8 mouse cellular contexts compared by ENCODE assay signal in the genomic region with DNA sequence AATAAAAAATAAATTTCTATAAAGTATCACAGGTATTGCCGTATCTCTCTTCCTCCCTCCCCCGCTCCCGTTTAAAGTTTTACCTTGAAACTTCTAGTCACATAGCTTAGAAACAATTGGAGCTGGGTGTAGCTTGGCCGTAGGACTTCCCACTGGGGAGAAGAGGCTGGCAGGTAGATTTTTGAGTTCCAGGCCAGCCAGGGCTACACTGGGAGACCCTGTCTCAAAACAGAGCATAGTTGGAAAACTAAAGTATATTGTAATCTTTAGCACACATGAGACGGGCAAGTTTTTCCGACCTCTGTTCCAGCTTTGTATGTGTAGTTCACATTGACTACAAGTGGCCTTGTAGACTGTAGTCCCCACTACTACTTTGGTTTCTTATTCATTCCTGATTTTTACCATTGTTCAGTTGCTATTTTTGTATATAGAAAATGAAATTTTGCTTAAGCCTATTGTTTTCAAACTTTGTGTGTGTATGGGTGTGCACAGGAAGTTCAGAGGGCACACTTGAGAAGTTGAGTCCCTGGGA. TPM values are rescaled to one million over a fixed set of nuclear protein-coding genes. Genes with fewer than 3 reads are reported as not detected.
A peak's percentile ranks its signal among the peaks of the same experiment; 100 is the strongest.
DNase-seq lines count a peak whose midpoint lies in the region; ATAC-seq and TF ChIP-seq lines count a peak whose summit lies in the region.

No protein-coding gene starts in this region.

- no peak for TF ChIP-seq EP300 in ES-Bruce4 (IDR thresholded peaks at IDR 0.05; ENCODE audit: insufficient read depth, low read depth, low read length)

- ATAC-seq in heart, embryonic 14.5 days (ENCODE audit: insufficient number of reproducible peaks, insufficient read depth, low FRiP score, low read depth): no peak
- ATAC-seq in hindbrain, embryonic 12.5 days (ENCODE audit: low FRiP score): no peak
- no peak for ATAC-seq in midbrain, embryonic 12.5 days (ENCODE audit: low FRiP score, low read depth)

- no peak for DNase-seq in heart, postnatal 4 days
- DNase-seq in layer of hippocampus, postnatal 14 days (ENCODE audit: low spot score in 2 of 2): no peak
- DNase-seq in frontal cortex, postnatal 36 days (ENCODE audit: low spot score in 2 of 2): no peak
- DNase-seq in retina, postnatal 1 day: no peak

- peak overlapping the region; percentile 83 for H3K4me2 ChIP-seq in heart, embryonic 14.5 days (ENCODE audit: low read length)
- peak overlapping the region; percentile 89 for H3K4me2 ChIP-seq in hindbrain, embryonic 12.5 days (replicated peaks)
- peak overlapping the region; percentile 79 for H3K4me2 ChIP-seq in midbrain, embryonic 12.5 days (replicated peaks)

- WGBS in heart, embryonic 14.5 days: 20% methylated on average over 6 of the region's 6 CpGs
- WGBS in hindbrain, embryonic 12.5 days: 25% methylated on average over 6 of the region's 6 CpGs
- 30% methylated on average over 6 of the region's 6 CpGs for WGBS in midbrain, embryonic 12.5 days

- H3K9ac ChIP-seq in heart, embryonic 14.5 days (ENCODE audit: low read length): peak overlapping the region; percentile 94
- peak overlapping the region; percentile 99 for H3K9ac ChIP-seq in ES-Bruce4 (ENCODE audit: low read depth, poor library complexity, severe bottlenecking)
- H3K9ac ChIP-seq in hindbrain, embryonic 12.5 days: no peak overlapping the region
- H3K9ac ChIP-seq in midbrain, embryonic 12.5 days (replicated peaks): peak overlapping the region; percentile 93

- H3K4me1 ChIP-seq in heart, embryonic 14.5 days (ENCODE audit: control insufficient read depth in 2 of 2, insufficient read depth in 2 of 2, low read length in 2 of 2): peaks cover 5 to 14% of the 10 kb centered on the region in 2 experiments
- H3K4me1 ChIP-seq in ES-Bruce4 (ENCODE audit: control insufficient read depth, insufficient read depth, low read length): no peaks in the 10 kb centered on the region
- peaks cover 20% of the 10 kb centered on the region for H3K4me1 ChIP-seq in hindbrain, embryonic 12.5 days
- H3K4me1 ChIP-seq in midbrain, embryonic 12.5 days: peaks cover 19% of the 10 kb centered on the region

- peak overlapping the region; percentile 34 to 92 for H3K4me3 ChIP-seq in heart, embryonic 14.5 days (ENCODE audit: control insufficient read depth in 1 of 2, insufficient read depth in 1 of 2, low read depth in 1 of 2, low read length in 2 of 2)
- peak overlapping the region; percentile 72 for H3K4me3 ChIP-seq in ES-Bruce4 (ENCODE audit: low read depth, low read length)
- peak overlapping the region; percentile 94 for H3K4me3 ChIP-seq in hindbrain, embryonic 12.5 days
- H3K4me3 ChIP-seq in midbrain, embryonic 12.5 days: peak overlapping the region; percentile 90

- no peak overlapping the region for H3K27ac ChIP-seq in heart, embryonic 14.5 days (replicated peaks in 1 of 2; ENCODE audit: control insufficient read depth in 1 of 2, insufficient read depth in 1 of 2, low read depth in 2 of 2, low read length in 2 of 2)
- no peak overlapping the region for H3K27ac ChIP-seq in ES-Bruce4 (ENCODE audit: insufficient read depth, low read length)
- no peak overlapping the region for H3K27ac ChIP-seq in hindbrain, embryonic 12.5 days
- no peak overlapping the region for H3K27ac ChIP-seq in midbrain, embryonic 12.5 days (replicated peaks)

- TF ChIP-seq POLR2A in ES-Bruce4 (IDR thresholded peaks at IDR 0.05; ENCODE audit: insufficient read depth, low read length): no peak

- no peaks in the 10 kb centered on the region for H3K9me3 ChIP-seq in heart, embryonic 14.5 days (ENCODE audit: control insufficient read depth, low read length)
- H3K9me3 ChIP-seq in ES-Bruce4 (replicated peaks; ENCODE audit: control insufficient read depth, insufficient read depth, low read length, poor library complexity, severe bottlenecking): no peaks in the 10 kb centered on the region
- H3K9me3 ChIP-seq in hindbrain, embryonic 12.5 days (replicated peaks): no peaks in the 10 kb centered on the region
- no peaks in the 10 kb centered on the region for H3K9me3 ChIP-seq in midbrain, embryonic 12.5 days

- peaks cover 15% of the 10 kb centered on the region for H3K36me3 ChIP-seq in heart, embryonic 14.5 days (ENCODE audit: control insufficient read depth, insufficient read depth, low read length)
- H3K36me3 ChIP-seq in ES-Bruce4 (ENCODE audit: control insufficient read depth, insufficient read depth, low read length, poor library complexity, severe bottlenecking): peaks cover 15% of the 10 kb centered on the region
- H3K36me3 ChIP-seq in hindbrain, embryonic 12.5 days: no peaks in the 10 kb centered on the region
- H3K36me3 ChIP-seq in midbrain, embryonic 12.5 days: peaks cover 5% of the 10 kb centered on the region; the same call in 1 of the 2 replicates

- TF ChIP-seq CTCF in ES-Bruce4 (IDR thresholded peaks at IDR 0.05; ENCODE audit: low read depth, low read length): no peak

- H3K27me3 ChIP-seq in heart, embryonic 14.5 days (ENCODE audit: control insufficient read depth, insufficient read depth, low read length): no peaks in the 10 kb centered on the region
- no peaks in the 10 kb centered on the region for H3K27me3 ChIP-seq in ES-Bruce4 (ENCODE audit: control insufficient read depth, insufficient read depth, low read length, poor library complexity, severe bottlenecking)
- no peaks in the 10 kb centered on the region for H3K27me3 ChIP-seq in hindbrain, embryonic 12.5 days
- no peaks in the 10 kb centered on the region for H3K27me3 ChIP-seq in midbrain, embryonic 12.5 days

RNA-seq across cellular contexts. Expression of a gene that starts 1.7 kb away (rescaled TPM):
- polyA plus RNA-seq in heart, embryonic 14.5 days (2014; fragmentation: Nextera tagmentation; extraction: Ambion mirVana): 51.8 and 54.4 TPM in 2 replicates
- 10 to 100 TPM; 37.5 to 44.3 TPM for total RNA-seq in heart, postnatal 4 days (2021)
- polyA plus RNA-seq in ES-Bruce4 (2011; ENCODE audit: insufficient read depth, insufficient read length, low read depth, missing spikeins): 75.5 and 80.1 TPM in 2 replicates
- 83.7 and 91.5 TPM in 2 replicates for polyA plus RNA-seq in hindbrain, embryonic 12.5 days (2016; fragmentation: Nextera tagmentation; extraction: Ambion mirVana)
- 126 and 138 TPM in 2 replicates for polyA plus RNA-seq in midbrain, embryonic 12.5 days (2016; fragmentation: Nextera tagmentation; extraction: Ambion mirVana)
- total RNA-seq in layer of hippocampus, postnatal 14 days (2021): 10 to 100 TPM; 18.1 to 23.7 TPM
